Mouse (Mus musculus): Measurements from ENCODE around the gene Nup35. TPM values are rescaled to one million over a fixed set of nuclear protein-coding genes. Genes with fewer than 3 reads are reported as not detected.

The Nup35 gene
- total RNA-seq (2021) = 10 to 100 TPM in 1 of 2 experiments, 1 to 10 TPM in 1; 7.7 to 11.7 TPM

DNA sequence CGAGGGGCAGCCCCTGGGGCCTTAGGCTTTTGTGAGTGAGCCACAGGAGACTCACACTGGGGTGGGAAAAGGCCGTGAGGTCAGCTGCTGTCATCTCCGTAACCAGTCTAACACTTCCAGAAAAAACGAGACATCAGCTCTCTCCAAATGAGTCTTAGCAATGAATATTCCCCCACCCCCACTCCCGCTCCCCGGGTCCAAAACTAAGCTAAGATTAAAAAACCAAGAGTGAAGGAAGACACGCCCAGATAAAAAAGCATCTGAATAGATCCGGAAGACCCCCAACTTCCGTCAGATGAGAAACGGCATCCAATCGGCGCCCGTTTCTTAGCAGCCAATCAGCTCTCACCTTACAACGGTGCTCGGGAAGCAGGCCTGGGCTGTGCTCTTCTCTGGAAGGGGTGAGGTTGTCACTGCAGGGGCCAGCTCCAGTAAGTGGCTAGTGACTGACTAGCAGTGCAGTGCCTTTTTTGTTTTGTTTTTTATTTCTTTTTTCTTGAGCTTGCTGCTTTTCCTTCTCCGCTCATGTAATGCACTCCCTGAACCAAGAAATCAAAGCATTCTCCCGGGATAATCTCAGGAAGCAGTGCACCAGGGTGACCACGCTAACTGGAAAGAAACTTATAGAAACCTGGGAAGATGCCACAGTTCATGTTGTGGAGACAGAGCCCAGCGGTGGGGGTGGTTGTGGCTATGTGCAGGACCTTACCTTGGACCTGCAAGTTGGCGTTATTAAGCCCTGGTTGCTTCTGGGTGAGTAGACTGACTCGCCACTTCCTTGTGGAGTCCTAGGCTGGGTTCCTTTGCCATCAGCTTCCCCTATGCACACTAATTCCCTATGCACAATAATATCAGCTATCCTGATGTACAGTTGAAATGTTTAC, at the start of gene Nup35, which contains the start of gene Dusp19:
Nup35 (plus strand) TSS at position 383 of the 884 bp plus-strand sequence.
Dusp19 (plus strand) TSS at position 192 of the 884 bp plus-strand sequence.
- intact Hi-C loops (cut with DNase I) = loop anchor here (1.0 kb wide), 1 partner anchor 36 kb away; the partner anchor contains the start of gene Nckap1
- peak; percentile 96 to 98 for DNase-seq

DNA sequence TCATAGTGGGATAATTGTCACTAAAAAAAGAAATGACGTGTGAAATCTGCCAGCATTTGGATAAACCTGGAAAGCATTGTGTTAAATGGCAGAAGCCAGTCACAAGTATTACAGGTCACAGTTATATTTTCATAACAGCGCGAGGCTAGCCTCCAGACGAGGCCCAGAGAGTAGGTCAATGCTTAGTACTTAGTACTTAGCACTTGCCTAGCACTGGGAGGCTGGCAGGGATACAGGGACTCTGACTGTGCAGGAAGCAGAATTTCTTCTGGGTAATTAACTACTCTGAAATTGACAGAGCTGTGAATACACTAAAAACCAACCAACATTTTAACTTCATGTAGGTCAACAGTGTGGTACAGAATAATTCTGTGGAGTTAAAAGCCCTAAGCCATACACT, 49.6 kb upstream of the Nup35 start:
- intact Hi-C loops (cut with DNase I) = no loop called here

DNA sequence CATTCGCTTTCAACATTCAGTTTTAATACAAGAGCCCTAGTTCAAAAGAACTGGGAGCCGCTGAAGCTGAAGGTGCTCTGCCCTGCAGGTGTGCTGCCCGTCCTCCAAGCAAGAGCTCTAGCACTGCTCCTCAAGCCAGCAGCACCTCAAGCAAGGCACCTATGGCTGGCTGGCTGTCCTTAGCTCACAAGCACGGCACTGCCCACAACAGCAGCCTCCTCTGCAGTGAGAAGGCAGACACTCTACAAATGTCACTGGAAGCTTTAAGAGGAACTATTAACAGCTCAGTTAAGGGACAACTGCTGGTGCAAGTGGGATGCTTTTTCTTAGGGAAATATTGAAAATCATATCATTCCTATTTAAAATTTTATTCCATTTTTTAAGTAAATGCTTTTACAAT, 46.4 kb upstream of the Nup35 start:
- intact Hi-C loops (cut with DNase I) = no loop called here
- no peak for DNase-seq

More for the DNA sequence above, 49.6 kb upstream of the Nup35 start:
- DNase-seq = no peak

DNA sequence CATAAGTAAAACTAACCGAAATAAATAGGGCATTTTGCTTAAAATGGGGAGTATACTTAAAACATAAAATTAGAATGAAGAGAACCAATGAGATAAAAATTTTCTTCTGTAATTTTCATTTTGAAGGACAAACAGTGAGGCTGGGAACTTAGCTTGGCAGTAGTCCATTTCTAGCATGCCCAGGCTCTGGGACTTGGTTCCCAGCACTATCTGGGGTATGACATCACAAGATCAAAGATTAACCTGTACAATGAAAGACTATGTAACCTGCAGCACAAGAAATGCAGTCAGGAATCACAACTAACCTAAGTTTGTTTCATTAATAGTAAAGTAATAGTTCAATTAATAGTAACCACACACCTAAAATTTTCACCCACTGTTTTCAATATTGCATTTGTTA, 39.8 kb upstream of the Nup35 start:
- no peak for DNase-seq
- intact Hi-C loops (cut with DNase I) = no loop called here

GRCm38 (mm10) chr2:80579253-80579891, 37.7 kb upstream of the Nup35 start:
- DNase-seq = no peak
- intact Hi-C loops (cut with DNase I) = no loop called here

DNA sequence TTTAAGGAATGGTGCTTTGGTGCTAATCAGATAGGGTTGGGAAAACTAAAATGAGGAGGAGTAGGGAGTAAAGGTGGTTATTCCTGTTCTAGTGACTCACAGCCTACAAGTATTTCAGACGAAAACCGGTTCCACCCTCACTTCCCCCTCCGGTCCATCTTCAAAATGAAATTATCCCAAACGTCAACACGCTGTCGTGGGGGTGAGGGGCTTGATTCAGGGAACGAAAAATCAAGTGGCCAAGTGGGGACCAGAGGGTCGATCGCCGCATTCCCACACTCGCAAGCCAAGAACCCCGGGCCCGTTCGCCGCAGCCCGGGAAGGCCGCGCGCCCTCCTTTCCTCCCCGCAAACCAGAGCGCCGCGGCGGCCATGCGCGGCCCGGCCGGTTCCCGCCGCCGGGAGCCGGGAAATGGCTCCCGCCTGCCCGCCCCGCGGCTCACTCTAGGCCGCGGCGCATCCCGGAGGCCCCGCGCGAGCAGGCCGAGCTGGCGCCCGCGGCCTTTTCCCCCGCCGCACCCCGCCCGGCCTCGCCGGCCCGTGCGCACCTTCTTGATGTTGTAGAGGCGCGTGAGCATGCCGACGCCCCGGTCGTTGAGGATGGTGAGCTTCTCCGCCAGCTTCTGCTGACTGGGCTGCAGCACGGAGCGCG, 36.6 kb upstream of the Nup35 start:
- peak; percentile 48 to 58 for DNase-seq
- intact Hi-C loops (cut with DNase I) = no loop called here

GRCm38 (mm10) chr2:80581043-80581711, 35.9 kb upstream of the Nup35 start, which contains the start of gene Nckap1:
TSS of gene Nckap1 (minus strand) at chr2:80581380.
- intact Hi-C loops (cut with DNase I) = loop anchor here (1.0 kb wide), 1 partner anchor 36 kb away; the partner anchor contains the start of genes Dusp19 and Nup35
- DNase-seq = peak; percentile 92 to 93

- DNase-seq = no peak
- intact Hi-C loops (cut with DNase I) = loop anchor here (2.0 kb wide), 1 partner anchor 56 kb away; no protein-coding TSS in a partner anchor
Observed at GRCm38 (mm10) chr2:80582356-80582755, 34.7 kb upstream of the Nup35 start.

GRCm38 (mm10) chr2:80594215-80594918, 22.7 kb upstream of the Nup35 start:
- intact Hi-C loops (cut with DNase I) = no loop called here
- no peak for DNase-seq

DNA sequence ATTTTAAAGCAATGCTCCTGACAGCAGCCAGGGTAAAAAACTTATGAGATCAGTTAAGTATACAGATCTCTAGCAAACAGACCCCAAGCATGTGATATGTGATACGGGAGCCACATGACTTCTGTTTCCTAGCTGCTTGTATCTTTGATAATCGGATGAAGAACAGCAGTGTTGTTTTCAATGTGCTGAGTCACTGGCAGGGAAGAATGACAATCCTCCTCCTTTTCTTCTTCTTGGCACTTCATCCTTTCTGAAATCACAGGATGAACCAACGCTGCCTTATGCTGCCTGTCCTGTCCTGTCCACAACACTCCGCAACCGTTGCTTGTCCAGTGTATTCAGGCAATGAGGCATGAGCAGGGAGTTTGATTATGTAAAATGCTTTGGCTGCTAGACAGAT, 20.1 kb upstream of the Nup35 start:
- DNase-seq = no peak
- intact Hi-C loops (cut with DNase I) = no loop called here

DNA sequence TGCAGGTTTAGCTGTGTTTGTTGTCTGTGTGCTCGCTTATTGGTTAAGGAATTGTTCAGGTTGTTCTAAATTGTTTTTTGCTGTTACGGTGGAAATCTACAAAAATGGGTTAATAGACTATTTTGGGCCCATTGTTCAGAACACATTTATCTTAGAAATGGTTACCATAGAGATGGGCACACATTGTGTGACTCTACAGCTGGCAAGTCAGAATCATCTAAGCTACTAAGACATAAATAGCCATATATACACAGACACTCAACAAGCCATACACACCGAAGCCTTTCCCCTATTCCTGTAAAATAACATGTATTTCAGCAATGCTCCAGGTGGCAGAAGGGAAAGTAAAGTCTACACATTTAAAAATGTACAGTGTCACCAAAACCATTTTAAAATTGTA, 17.2 kb upstream of the Nup35 start:
- intact Hi-C loops (cut with DNase I) = no loop called here
- no peak for DNase-seq

DNA sequence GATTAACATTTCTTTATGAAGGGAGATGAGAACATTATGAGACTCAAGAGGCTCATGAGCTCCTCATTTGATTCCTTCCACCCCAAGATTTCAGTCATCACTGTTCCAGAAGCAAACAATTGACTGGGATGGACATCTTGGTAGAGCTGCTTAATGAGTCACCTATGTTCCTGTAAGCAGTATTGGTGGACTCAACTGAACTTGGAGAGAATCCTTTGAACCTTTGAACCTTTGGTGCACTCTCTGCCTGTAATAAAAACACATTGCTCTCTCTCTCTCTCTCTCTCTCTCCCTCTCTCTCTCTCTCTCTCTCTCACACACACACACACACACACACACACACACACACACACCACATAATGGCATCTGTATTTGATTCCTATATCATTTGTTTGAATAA, 16.4 kb upstream of the Nup35 start:
- intact Hi-C loops (cut with DNase I) = no loop called here
- no peak for DNase-seq

- DNase-seq = no peak
- intact Hi-C loops (cut with DNase I) = no loop called here
Observed at GRCm38 (mm10) chr2:80602756-80603155, 14.3 kb upstream of the Nup35 start.

GRCm38 (mm10) chr2:80603771-80604426, 13.1 kb upstream of the Nup35 start:
- DNase-seq = no peak
- intact Hi-C loops (cut with DNase I) = no loop called here

GRCm38 (mm10) chr2:80612286-80612685, 4.8 kb upstream of the Nup35 start:
- intact Hi-C loops (cut with DNase I) = no loop called here

GRCm38 (mm10) chr2:80612796-80613195, 4.2 kb upstream of the Nup35 start:
- DNase-seq = no peak
- intact Hi-C loops (cut with DNase I) = no loop called here

More at GRCm38 (mm10) chr2:80612286-80612685, 4.8 kb upstream of the Nup35 start:
- DNase-seq = no peak

DNA sequence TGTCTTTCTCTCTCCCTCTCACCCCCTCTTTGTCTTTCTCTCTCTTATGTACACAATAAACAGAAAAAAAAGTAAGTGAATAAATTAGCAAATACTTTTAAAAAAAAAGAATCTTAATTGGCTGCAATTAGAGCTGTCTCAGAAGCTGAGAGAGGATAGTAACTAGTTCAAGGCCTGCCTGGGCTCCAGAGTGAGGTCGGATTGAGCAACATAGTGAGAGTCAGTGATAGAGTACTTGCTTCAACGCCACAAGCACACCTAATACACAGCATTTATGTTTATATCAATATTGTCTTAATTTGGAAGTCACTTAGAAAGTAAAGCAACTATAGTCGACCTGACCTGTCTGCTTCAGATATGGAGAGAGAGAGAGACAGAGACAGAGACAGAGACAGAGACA, 2.0 kb downstream of the Nup35 start:
- no peak for DNase-seq
- intact Hi-C loops (cut with DNase I) = loop anchor here (1.0 kb wide), 1 partner anchor 20 kb away; no protein-coding TSS in a partner anchor

- intact Hi-C loops (cut with DNase I) = no loop called here
- peak; percentile 25 to 36 for DNase-seq
Observed at GRCm38 (mm10) chr2:80621921-80622320, 4.9 kb downstream of the Nup35 start.

- intact Hi-C loops (cut with DNase I) = no loop called here
- DNase-seq = no peak
Observed at GRCm38 (mm10) chr2:80624523-80624922, 7.5 kb downstream of the Nup35 start.
